In the genomic region with DNA sequence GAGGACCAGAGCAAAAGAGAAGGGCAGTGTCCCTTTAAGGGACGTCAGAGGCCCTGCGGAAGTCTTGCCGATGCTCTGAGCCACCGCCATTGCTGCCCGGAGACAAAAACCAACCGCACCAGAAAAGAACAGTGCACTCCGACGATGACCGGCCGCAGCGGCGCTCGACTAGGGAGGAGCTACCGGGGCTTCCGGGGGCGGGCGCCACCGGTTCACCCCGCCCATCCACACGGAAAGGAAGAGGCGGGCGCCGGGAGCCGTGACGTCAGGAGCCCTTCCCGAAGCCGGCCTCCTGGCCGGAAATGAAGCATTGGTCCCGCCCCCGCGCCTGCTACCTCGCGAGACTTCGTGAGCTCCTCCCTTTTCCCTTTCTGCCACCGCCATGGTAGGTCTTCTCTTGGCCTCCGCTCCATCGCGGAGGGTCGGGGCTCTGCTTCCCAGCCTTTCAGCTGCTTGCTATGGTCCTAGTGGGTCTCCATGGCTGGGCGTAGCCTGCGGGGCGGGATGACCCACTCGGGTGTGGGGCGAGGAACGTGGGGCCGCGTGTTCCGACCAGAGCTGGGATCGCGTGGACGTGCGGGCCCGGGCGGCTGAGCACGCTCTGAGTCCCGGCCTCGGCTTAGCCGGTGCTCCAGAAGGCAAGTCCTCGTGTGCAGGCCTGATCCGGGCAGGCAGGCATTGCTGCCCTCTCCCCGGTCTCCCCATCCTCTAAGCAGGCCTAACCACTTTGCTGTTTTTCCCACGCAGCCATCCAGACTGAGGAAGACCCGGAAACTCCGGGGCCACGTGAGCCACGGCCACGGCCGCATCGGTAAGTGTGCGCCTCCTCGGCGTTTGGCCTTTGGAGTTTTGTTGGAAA, we compare ENCODE assay signal across 8 mouse cellular contexts. TPM values are rescaled to one million over a fixed set of nuclear protein-coding genes. Genes with fewer than 3 reads are reported as not detected.
A peak's percentile ranks its signal among the peaks of the same experiment; 100 is the strongest.
DNase-seq lines count a peak whose midpoint lies in the region; ATAC-seq and TF ChIP-seq lines count a peak whose summit lies in the region.

Rpl27a (plus strand) TSS at position 310 of the 859 bp plus-strand sequence.

- peak; percentile 94 for ATAC-seq in embryonic facial prominence, embryonic 14.5 days (ENCODE audit: low read depth)
- peak; percentile 94 for ATAC-seq in limb, embryonic 13.5 days (ENCODE audit: low FRiP score, low read depth)
- ATAC-seq in midbrain, embryonic 16.5 days = peak; percentile 96

- TF ChIP-seq CTCF in heart, adult 2 months (IDR thresholded peaks at IDR 0.05) = peak; percentile 22

- H3K4me3 ChIP-seq in embryonic facial prominence, embryonic 14.5 days (ENCODE audit: low read depth, low read length) = peak within 1 kb of the TSS; percentile 98
- H3K4me3 ChIP-seq in heart, adult 2 months = peak within 1 kb of the TSS; percentile 98
- H3K4me3 ChIP-seq in limb, embryonic 13.5 days = peak within 1 kb of the TSS; percentile 96
- H3K4me3 ChIP-seq in midbrain, embryonic 16.5 days (ENCODE audit: low read depth, low read length) = peak within 1 kb of the TSS; percentile 87

- no peaks in the 10 kb centered on the region; the same call in 1 of the 2 replicates for H3K79me2 ChIP-seq in heart, adult 2 months (replicated peaks; ENCODE audit: control insufficient read depth, insufficient read depth, low read length)

- H3K27me3 ChIP-seq in embryonic facial prominence, embryonic 14.5 days (replicated peaks; ENCODE audit: control insufficient read depth, insufficient read depth, low read length) = no peaks in the 10 kb centered on the region
- H3K27me3 ChIP-seq in heart, adult 2 months (ENCODE audit: control insufficient read depth, insufficient read depth, low read length) = no peaks in the 10 kb centered on the region
- no peaks in the 10 kb centered on the region for H3K27me3 ChIP-seq in limb, embryonic 13.5 days
- H3K27me3 ChIP-seq in midbrain, embryonic 16.5 days (ENCODE audit: control insufficient read depth, insufficient read depth, low read depth, low read length) = no peaks in the 10 kb centered on the region

- under 1% methylated on average over 37 of the region's 72 CpGs for WGBS in embryonic facial prominence, embryonic 14.5 days
- WGBS in heart, adult 2 months = under 1% methylated on average over 72 of the region's 72 CpGs
- under 1% methylated on average over 72 of the region's 72 CpGs for WGBS in limb, embryonic 13.5 days
- WGBS in midbrain, embryonic 16.5 days = under 1% methylated on average over 64 of the region's 72 CpGs

- H3K4me2 ChIP-seq in embryonic facial prominence, embryonic 14.5 days (ENCODE audit: low read depth, low read length) = peak within 1 kb of the TSS; percentile 89
- H3K4me2 ChIP-seq in limb, embryonic 13.5 days (replicated peaks) = peak within 1 kb of the TSS; percentile 77
- peak within 1 kb of the TSS; percentile 94 for H3K4me2 ChIP-seq in midbrain, embryonic 16.5 days (ENCODE audit: low read length)

- peak; percentile 97 for TF ChIP-seq POLR2A in heart, adult 2 months (IDR thresholded peaks at IDR 0.05; ENCODE audit: insufficient read depth, low read depth, low read length)

- H3K9ac ChIP-seq in embryonic facial prominence, embryonic 14.5 days (ENCODE audit: low read depth, low read length) = peak within 1 kb of the TSS; percentile 99
- H3K9ac ChIP-seq in heart, adult 2 months (ENCODE audit: low read depth, low read length) = peak within 1 kb of the TSS; percentile 95
- H3K9ac ChIP-seq in limb, embryonic 13.5 days = peak within 1 kb of the TSS; percentile 99
- H3K9ac ChIP-seq in midbrain, embryonic 16.5 days (ENCODE audit: low read depth, low read length) = peak within 1 kb of the TSS; percentile 99

- H3K27ac ChIP-seq in embryonic facial prominence, embryonic 14.5 days (replicated peaks; ENCODE audit: low read depth, low read length) = peak within 1 kb of the TSS; percentile 98
- peak within 1 kb of the TSS; percentile 93 for H3K27ac ChIP-seq in heart, adult 2 months
- H3K27ac ChIP-seq in limb, embryonic 13.5 days = peak within 1 kb of the TSS; percentile 98
- peak within 1 kb of the TSS; percentile 95 for H3K27ac ChIP-seq in midbrain, embryonic 16.5 days (ENCODE audit: low read length)

- H3K36me3 ChIP-seq in embryonic facial prominence, embryonic 14.5 days (ENCODE audit: control insufficient read depth, insufficient read depth, low read length) = peaks cover 38% of the 10 kb centered on the region
- H3K36me3 ChIP-seq in heart, adult 2 months (ENCODE audit: control insufficient read depth, insufficient read depth, low read length) = peaks cover 25% of the 10 kb centered on the region
- peaks cover 36% of the 10 kb centered on the region for H3K36me3 ChIP-seq in limb, embryonic 13.5 days
- peaks cover 15% of the 10 kb centered on the region for H3K36me3 ChIP-seq in midbrain, embryonic 16.5 days (ENCODE audit: control insufficient read depth, insufficient read depth, low read length)

- peak; percentile 94 for DNase-seq in 3T3-L1 (ENCODE audit: low read depth, low spot score)
- DNase-seq in adrenal gland, postnatal 4 days (ENCODE audit: low spot score in 2 of 2) = peak; percentile 95 to 98
- DNase-seq in embryonic facial prominence, embryonic 14.5 days (ENCODE audit: low spot score) = peak; percentile 99
- DNase-seq in heart, adult 2 months = peak; percentile 99
- peak; percentile 98 to 99 for DNase-seq in kidney, adult 8-10 months
- DNase-seq in spleen, postnatal 10 days (ENCODE audit: low spot score in 2 of 2) = peak; percentile 97 to 100

- peak; percentile 82; the same call in 1 of the 2 replicates for TF ChIP-seq EP300 in heart, adult 2 months (IDR thresholded peaks at IDR 0.05; ENCODE audit: insufficient read depth, low read depth, low read length)

- intact Hi-C loops in heart, adult 2 months (cut with DNase I) = no loop called here

- peaks cover 12% of the 10 kb centered on the region for H3K4me1 ChIP-seq in embryonic facial prominence, embryonic 14.5 days (ENCODE audit: control insufficient read depth, insufficient read depth, low read length)
- H3K4me1 ChIP-seq in heart, adult 2 months (ENCODE audit: control insufficient read depth, insufficient read depth, low read length) = peaks cover 9% of the 10 kb centered on the region
- H3K4me1 ChIP-seq in limb, embryonic 13.5 days = peaks cover 32% of the 10 kb centered on the region
- H3K4me1 ChIP-seq in midbrain, embryonic 16.5 days (ENCODE audit: control insufficient read depth, insufficient read depth, low read length) = peaks cover 22% of the 10 kb centered on the region

- H3K9me3 ChIP-seq in embryonic facial prominence, embryonic 14.5 days (ENCODE audit: control insufficient read depth, low read length) = no peaks in the 10 kb centered on the region
- H3K9me3 ChIP-seq in limb, embryonic 13.5 days = no peaks in the 10 kb centered on the region
- no peaks in the 10 kb centered on the region for H3K9me3 ChIP-seq in midbrain, embryonic 16.5 days (replicated peaks; ENCODE audit: control insufficient read depth, low read length, poor library complexity, severe bottlenecking)

RNA-seq across cellular contexts. Expression of gene Rpl27a, which starts in this region (rescaled TPM):
- 100 to 1,000 TPM; 264 to 272 TPM for total RNA-seq in adrenal gland, postnatal 4 days (2021)
- polyA plus RNA-seq in embryonic facial prominence, embryonic 14.5 days (2014; fragmentation: Nextera tagmentation; extraction: Ambion mirVana) = 152 and 153 TPM in 2 replicates
- total RNA-seq in heart, adult 2 months (2021) = 100 to 1,000 TPM; 102 to 105 TPM
- 136 and 167 TPM in 2 replicates for polyA plus RNA-seq in heart, adult 2 months (2012; rRNA removed)
- 141 and 145 TPM in 2 replicates for polyA plus RNA-seq in limb, embryonic 13.5 days (2015; fragmentation: Nextera tagmentation; extraction: Ambion mirVana)
- polyA plus RNA-seq in midbrain, embryonic 16.5 days (2015; fragmentation: Nextera tagmentation; extraction: Ambion mirVana) = 73.6 and 75.9 TPM in 2 replicates

Comparison
In these comparisons a context has a peak if more than half of its experiments do, and no peak if none do; other contexts are left out.
1. Peak in every context shown above with its lines: DNase-seq, ATAC-seq, H3K4me3 ChIP-seq and H3K27ac ChIP-seq.